Mouse (Mus musculus) layer of hippocampus, postnatal 10 days (tissue): ENCODE results near the gene Rgl2. TPM values are rescaled to one million over a fixed set of nuclear protein-coding genes. Genes with fewer than 3 reads are reported as not detected.
A peak's percentile ranks its signal among the peaks of the same experiment; 100 is the strongest.
"Not testable (repeated sequence)": the region's sequence is repeated elsewhere in the genome, so short reads cannot be mapped to it uniquely, and the experiment has no call there.

ENCODE experiments used
- DNase-seq, 2 experiments: peaks; one replicate each; pipeline ENCODE4 v3.0.0; 2021; ENCODE audit warnings: low spot score in 2 of 2
- long read RNA-seq: library from polyadenylated mRNA; stranded (forward); transcript quantifications from one replicate; pipeline ENCODE4 v2.0.0, GENCODE M21; 2023
- total RNA-seq, 2 experiments: library from RNA; stranded (reverse); gene quantifications; 2 replicates each; pipeline ENCODE4 v1.2.3; 2021

Gene Rgl2
- total RNA-seq = 10 to 100 TPM; 60.2 to 80.6 TPM
- long read RNA-seq, transcript Rgl2-201 (18 exons, 3,252 nt) = major isoform, 7 of 36 reads
- long read RNA-seq, partial matches to known transcripts = 15 of 36 reads
- long read RNA-seq, other reads (novel, unspliced or antisense) = 14 of 36 reads

DNA sequence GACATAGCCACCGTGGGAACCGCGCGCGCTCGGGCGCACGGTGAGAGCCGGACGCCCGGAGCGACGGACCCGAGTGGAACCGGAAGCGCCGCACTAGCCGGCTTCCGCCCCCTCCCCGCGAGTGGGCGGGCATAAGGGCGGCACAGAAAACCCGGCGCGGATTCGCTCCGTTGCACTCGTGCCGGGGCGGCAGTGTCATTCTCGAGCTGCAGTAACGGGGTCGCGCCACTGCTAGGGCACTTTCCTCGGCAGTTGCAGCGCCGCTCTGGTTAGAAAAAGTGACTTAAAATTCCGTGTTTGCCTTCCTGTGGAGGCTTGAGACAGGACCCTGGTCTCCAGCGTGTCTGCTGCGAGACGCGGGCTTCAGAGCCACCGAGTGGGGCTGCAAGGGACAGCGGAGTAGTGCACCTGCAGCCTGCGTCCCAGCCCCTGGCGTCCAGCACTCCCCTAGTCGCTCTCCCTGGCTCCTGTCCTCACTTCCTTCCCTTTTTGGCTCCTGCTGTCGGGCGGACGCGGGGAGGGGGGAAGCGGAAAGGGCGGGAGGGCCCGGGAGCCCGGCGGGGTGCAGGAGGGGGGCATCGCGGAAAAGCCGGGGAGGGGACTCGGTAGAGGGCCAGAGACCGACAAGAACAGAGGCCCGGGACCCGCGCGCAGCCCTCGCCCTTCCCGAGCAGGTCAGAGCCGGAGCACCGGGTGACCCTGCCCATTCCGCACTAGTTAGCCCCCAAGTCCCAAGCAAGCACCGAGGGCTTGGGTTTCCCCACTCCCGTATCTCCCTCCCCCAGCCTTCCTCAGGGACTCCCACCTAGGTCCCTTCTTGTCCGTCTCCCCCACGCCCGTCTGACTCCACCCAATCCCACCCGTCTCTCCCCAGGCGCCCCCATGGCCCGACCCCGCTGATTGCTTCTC lies at the start of gene Rgl2:
Gene Rgl2 (plus strand): TSS at position 173 of the 909 bp plus-strand sequence.
- DNase-seq = peak; percentile 94 to 97

DNA sequence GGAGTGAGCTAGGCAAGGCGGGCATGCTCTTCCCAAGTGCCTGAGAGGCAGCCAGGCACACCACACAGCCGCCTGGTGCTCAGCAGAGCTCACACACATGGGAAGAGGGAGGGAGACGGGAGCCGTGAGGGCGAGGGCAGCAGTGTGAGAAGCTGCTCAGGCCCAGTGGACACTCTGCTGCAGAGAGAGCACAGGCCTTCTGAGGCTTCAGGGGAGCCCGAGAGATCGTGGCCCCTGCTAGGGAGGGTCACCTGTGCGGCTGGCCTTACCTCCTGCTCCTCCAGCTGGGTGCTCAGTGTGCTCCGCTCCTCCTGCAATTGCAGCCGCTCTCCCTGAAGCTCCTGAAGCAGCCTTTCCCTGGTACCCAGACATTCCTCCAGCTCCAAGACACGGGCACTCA lies 45.0 kb upstream of the Rgl2 start:
- not testable (repeated sequence) for DNase-seq

DNA sequence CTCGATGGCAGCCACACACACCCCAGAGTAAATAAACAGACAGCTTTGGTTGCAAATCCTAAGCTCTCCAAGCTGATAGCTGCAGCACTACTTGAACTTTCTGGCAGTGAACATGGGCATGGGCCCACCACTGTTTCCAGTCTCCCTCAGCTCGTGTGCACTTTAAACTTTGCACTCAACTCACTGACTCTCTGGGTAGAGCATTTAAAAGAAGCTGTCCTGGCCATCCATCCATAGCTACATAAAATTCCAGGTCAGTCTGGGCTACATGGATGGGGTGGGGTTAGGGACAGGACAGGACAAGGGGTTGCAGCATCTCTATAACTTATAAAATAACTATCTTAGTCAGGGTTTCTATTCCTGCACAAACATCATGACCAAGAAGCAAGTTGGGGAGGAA lies 41.5 kb upstream of the Rgl2 start:
- DNase-seq = not testable (repeated sequence)

DNA sequence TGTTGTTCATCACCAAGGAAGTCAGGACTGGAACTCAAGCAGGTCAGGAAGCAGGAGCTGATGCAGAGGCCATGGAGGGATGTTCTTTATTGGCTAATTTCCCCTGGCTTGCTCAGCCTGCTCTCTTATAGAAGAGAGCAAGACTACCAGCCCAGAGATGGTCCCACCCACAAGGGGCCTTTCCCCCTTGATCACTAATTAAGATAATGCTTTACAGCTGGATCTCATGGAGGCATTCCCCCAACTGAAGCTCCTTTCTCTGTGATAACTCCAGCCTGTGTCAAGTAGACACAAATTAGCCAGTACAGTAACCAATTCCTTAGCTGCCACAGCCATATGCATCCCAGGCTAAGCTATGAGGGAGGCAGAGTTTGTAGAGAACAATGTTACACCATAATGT lies 41.1 kb upstream of the Rgl2 start:
- not testable (repeated sequence) for DNase-seq

GRCm38 (mm10) chr17:33889941-33890532 lies 39.3 kb upstream of the Rgl2 start:
- DNase-seq = not testable (repeated sequence)

GRCm38 (mm10) chr17:33890533-33891059 lies 38.7 kb upstream of the Rgl2 start, which contains the start of gene Kifc1:
Gene Kifc1, minus strand, starts transcription at chr17:33890661.
- DNase-seq = peak; percentile 100

GRCm38 (mm10) chr17:33891357-33891756 lies 38.0 kb upstream of the Rgl2 start:
- DNase-seq = no peak

GRCm38 (mm10) chr17:33891892-33892291 lies 37.5 kb upstream of the Rgl2 start:
- not testable (repeated sequence) for DNase-seq

DNA sequence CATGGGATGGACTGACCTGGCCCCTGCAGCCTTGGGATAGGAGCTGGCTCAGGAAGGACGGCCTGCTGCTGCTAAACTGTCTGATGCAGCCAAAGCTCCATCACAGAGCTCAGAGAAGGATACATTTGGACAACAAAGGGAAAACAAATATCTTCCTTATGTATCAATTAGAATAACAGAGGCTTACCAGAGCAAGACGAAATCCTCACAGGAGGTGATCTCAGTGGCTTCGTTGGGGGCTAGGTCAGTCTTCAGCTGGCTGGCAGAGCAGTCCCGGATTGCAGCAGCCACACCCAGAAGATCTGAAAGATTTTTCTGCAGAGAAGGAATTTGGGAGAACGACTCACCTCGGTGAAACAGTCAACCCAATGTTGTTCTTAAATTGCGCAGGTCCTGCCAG lies 36.9 kb upstream of the Rgl2 start:
- DNase-seq = no peak

GRCm38 (mm10) chr17:33893011-33893410 lies 36.3 kb upstream of the Rgl2 start:
- DNase-seq = not testable (repeated sequence)

DNA sequence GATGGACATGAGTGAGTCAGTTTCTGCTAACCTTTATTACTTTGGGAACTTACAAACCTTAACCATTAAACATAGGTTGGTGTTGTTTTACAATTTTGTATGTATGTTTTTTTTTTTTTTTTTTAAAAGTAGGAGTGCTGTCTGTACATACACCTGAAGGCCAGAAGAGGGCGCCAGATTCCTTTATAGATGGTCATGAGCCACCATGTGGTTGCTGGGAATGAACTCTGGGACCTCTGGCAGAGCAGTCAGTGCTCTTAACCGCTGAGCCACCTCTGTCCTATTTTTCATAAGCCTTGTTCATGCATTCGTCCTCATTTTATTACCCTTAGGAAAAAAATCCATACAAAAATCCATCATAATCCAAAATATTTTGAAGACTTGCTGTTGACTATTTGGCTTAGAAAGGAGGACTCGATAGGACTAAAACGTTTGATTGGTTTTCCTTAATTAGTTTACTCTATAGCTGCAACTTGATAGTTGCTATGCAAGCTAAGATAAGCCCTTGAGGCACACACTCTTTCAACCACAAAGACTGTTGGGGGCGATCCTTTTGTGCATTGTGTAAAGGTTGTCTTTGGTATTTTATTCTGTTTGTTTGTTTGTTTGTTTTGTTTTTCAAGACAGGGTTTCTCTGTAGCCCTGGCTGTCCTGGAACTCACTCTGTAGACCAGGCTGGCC lies 32.1 kb upstream of the Rgl2 start:
- DNase-seq = no peak

- DNase-seq = not testable (repeated sequence)
Observed at GRCm38 (mm10) chr17:33898193-33898592, 31.1 kb upstream of the Rgl2 start.

DNA sequence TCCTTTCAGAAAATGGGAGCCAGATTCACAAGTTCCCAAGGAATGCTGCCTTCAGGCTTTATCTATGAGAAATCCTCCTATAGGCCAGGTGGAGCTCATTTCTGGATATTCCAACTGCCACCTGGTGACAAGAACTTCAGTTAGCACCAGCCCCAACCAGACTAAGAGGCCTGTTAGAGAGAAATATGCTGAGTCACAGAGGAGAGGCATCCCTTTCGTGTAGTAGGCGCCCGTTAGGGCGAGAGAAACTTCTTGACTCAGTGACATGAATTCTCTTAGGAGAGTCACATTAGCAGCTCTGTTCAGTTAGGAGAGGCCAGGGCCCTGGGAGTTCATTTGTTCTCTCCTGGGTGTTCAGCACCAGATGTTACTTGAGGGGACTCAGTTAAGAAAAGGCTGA lies 29.7 kb upstream of the Rgl2 start:
- DNase-seq = no peak

DNA sequence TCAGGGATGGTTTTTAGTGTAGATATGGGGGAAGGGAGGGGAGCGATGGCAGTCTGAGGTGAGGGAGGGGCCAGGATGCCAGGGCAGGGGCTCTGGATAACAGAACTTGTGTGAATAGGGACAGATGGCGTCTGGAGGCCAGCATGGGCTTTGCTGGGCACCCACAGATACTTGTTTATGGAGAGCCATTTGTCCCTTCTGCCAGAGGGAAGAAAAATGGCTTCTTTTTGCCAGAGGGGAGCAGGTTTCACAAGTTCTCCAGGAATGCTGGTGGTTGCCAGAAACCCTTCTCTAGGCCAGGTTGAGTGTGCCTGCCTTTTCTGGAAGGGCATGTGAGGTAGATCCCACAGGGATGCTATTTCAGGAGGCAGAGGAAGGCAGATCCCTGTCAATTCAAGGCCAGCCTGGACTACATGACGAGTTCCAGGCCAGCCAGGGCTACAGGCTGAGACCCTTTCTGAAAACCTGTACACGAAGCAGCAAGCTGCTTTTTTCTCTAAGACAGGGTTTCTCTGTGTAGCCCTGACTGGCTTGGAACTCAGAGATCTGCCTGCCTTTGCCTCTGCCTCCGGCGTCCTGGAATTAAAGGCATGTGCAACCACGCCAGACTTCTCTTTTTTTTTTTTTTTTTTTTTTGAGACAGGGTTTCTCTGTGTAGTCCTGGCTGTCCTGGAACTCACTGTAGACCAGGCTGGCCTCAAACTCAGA lies 28.9 kb upstream of the Rgl2 start:
- DNase-seq = no peak

DNA sequence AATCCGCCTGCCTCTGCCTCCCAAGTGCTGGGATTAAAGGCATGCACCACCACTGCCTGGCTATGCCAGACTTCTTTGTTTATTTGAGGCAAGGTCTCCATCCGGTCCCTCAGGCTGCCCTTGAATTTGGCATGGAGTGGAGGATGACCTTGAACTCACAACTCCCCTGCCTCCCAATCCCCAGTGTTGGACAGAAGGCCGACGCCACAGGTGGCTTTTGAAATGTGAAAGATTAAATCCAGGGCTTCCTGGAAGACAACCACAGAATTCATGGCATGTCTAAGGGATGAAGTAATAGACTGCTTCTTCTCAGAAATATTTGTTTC lies 28.4 kb upstream of the Rgl2 start:
- DNase-seq = no peak

DNA sequence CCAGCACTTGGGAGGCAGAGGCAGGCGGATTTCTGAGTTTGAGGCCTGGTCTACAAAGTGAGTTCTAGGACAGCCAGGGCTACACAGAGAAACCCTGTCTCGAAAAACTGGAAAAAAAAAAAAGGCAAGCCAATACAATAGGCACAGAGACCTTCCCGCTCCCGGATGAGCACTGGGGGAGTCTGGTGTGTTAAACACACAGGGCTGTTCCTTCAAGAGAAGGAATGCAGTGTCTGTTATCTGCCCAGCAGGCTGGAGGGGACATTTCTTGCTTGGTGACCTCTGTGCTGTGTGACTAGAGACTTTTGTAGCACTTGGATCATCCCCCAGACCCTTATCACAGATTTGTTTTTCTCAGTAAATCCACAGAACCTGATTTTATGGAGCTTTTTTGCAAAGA lies 27.7 kb upstream of the Rgl2 start:
- no peak for DNase-seq

GRCm38 (mm10) chr17:33902079-33902478 lies 27.3 kb upstream of the Rgl2 start:
- no peak for DNase-seq

GRCm38 (mm10) chr17:33902491-33902890 lies 26.9 kb upstream of the Rgl2 start:
- no peak for DNase-seq

DNA sequence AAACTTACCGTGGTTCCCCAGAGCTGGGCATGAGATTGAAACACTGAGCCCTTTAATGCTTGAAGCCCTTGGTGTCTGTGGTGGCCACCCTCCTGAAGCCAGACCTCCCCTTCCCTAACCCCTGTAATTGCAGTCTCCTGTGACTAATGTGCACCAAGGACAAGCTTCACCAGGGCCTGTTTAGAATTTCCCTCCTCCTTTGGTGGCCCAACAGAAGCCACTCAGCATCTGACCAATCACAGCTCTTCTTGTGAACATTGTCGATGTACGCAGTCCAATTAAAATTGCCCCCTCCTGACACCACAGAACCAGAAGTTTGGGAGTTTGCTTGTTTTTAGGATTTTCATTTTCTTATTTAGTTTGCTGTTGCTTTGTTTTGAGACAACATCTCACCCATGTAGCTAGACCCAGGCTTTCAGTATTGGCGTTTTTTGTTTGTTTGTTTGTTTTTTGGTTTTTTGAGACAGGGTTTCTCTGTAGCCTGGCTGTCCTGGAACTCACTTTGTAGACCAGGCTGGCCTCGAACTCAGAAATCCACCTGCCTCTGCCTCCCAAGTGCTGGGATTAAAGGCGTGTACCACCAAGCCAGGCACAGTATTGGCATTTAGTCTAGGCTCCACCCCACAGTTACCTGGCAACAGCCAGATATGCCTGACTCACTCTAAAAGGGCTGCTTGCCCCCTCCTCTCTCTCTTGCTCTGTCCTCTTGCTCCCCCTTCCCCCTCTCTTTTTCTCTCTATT lies 25.3 kb upstream of the Rgl2 start:
- not testable (repeated sequence) for DNase-seq

- DNase-seq = not testable (repeated sequence)
Observed at GRCm38 (mm10) chr17:33904835-33905234, 24.5 kb upstream of the Rgl2 start, which contains the start of gene Platr17. Gene Platr17, plus strand, starts transcription at chr17:33905135.
